Mouse (Mus musculus) heart, postnatal 0 days (tissue): ENCODE results near the gene Ulk3.

Experiments
- CTCF ChIP-seq: IDR thresholded peaks from 2 replicates; pipeline ENCODE4 v1.5.1; 2016; ENCODE audit warnings: antibody characterized with exemption, control low read depth, low read depth
- EP300 ChIP-seq: IDR thresholded peaks from 2 replicates; pipeline ENCODE4 v1.6.1; 2016; ENCODE audit warnings: antibody characterized with exemption, low read depth

GRCm38 (mm10) chr9:57547869-57548268 lies 41.4 kb upstream of the Ulk3 start:
- TF ChIP-seq CTCF (no peak), EP300 (no peak)
